Mouse (Mus musculus): ENCODE results near the gene Hbs1l. TPM values are rescaled to one million over a fixed set of nuclear protein-coding genes. Genes with fewer than 3 reads are reported as not detected.

Gene Hbs1l
- polyA plus RNA-seq, 1 experiment from 2014 or later, result 104 TPM

DNA sequence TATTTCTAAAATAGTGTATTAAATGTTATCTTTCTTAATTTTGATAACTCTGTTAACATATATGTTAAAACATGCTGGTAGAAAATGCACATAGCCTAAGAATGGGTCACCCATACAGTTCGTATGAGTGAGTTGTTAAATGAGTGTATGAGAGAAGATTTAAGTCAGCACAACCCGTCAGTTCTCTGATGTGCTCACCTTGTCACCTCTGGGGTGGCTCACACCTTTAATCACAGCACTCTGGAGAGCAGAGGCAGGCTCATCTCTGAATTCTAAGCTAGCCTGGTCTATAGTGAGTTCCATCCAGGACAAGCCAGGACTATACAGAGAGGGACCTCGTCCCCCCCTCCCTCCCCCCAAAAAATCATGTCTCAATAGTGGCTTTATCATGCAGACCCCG lies 22.5 kb downstream of the Hbs1l start:
- no peaks in the 10 kb centered on the region for H3K9me3 ChIP-seq
- no peak overlapping the region for H3K4me2 ChIP-seq (replicated peaks)
- H3K9ac ChIP-seq (replicated peaks), result no peak overlapping the region
- H3K4me1 ChIP-seq (replicated peaks), result no peaks in the 10 kb centered on the region
- WGBS, result 95% methylated on average over 4 of the region's 4 CpGs
- no peak overlapping the region for H3K4me3 ChIP-seq (replicated peaks)
- ATAC-seq, result no peak
- H3K27me3 ChIP-seq, result no peaks in the 10 kb centered on the region
- peaks cover 12% of the 10 kb centered on the region for H3K36me3 ChIP-seq
- no peak overlapping the region for H3K27ac ChIP-seq

DNA sequence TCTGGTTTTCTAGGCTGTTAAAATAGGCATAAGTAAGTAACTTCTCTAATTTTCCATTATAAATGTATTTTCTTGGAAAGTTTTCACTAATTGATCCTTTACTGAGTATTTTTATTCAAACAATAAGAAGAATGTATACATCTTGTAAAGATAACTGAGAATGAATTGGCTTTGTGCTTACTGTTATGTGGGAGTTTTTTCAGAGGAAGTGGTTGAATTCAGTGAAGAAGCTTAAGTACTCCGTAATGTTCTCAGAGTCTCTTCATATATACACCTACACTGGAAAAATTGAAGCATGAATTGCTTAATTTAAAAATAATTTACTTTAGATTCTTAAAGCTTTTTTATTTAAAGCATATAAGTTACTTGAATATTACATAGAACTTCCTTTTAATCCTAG lies 23.2 kb downstream of the Hbs1l start:
- no peak overlapping the region for H3K27ac ChIP-seq
- H3K4me2 ChIP-seq (replicated peaks), result no peak overlapping the region
- H3K27me3 ChIP-seq, result no peaks in the 10 kb centered on the region
- no peaks in the 10 kb centered on the region for H3K9me3 ChIP-seq
- H3K9ac ChIP-seq (replicated peaks), result no peak overlapping the region
- H3K4me1 ChIP-seq (replicated peaks), result no peaks in the 10 kb centered on the region
- 98% methylated on average over 1 of the region's 1 CpGs for WGBS
- peaks cover 12% of the 10 kb centered on the region for H3K36me3 ChIP-seq
- H3K4me3 ChIP-seq (replicated peaks), result no peak overlapping the region
- ATAC-seq, result no peak

DNA sequence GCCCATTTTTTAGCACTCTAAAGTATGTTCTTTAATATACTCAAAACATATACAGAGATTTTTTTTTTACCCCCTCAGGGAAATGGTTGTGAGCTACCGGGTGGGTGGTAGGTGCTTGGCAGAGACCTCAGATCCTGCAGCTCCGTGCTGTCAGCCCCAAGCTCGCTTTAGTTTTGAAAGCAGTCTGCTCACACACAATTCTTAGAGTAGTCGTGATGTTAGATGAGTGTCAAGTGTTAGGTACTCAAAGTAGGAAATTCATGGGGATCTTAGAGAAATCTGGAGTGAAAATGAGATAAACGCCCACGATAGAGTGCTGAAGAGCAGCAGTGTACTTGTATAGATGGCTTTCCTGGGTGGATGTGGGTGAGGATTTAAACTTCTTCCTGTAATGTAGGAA lies 24.8 kb downstream of the Hbs1l start:
- H3K4me2 ChIP-seq (replicated peaks), result no peak overlapping the region
- H3K4me3 ChIP-seq (replicated peaks), result no peak overlapping the region
- no peak overlapping the region for H3K9ac ChIP-seq (replicated peaks)
- no peak for ATAC-seq
- no peaks in the 10 kb centered on the region for H3K27me3 ChIP-seq
- H3K9me3 ChIP-seq, result no peaks in the 10 kb centered on the region
- peaks cover 10% of the 10 kb centered on the region for H3K36me3 ChIP-seq
- H3K27ac ChIP-seq, result no peak overlapping the region
- 95% methylated on average over 6 of the region's 6 CpGs for WGBS
- H3K4me1 ChIP-seq (replicated peaks), result no peaks in the 10 kb centered on the region

DNA sequence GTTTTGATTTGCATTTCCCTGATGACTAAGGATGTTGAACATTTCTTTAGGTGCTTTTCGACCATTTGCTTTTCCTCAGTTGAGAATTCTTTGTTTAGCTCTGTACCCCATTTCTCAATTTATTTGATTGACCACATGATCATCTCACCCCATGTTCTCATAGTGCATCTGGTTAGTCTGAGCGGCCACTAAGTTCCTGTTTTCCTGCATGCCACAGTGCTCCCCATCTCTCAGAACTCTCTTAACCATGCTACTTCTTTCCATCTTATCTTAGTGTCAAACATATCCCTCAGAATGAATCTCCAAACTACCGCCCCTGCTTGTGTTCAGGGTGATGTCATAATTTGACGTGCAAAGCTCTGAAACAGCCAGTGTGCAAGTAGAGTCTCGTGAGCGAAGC lies 30.6 kb downstream of the Hbs1l start:
- no peaks in the 10 kb centered on the region for H3K4me1 ChIP-seq (replicated peaks)
- H3K9ac ChIP-seq (replicated peaks), result no peak overlapping the region
- no peak overlapping the region for H3K4me3 ChIP-seq (replicated peaks)
- H3K27ac ChIP-seq, result no peak overlapping the region
- 97% methylated on average over 6 of the region's 6 CpGs for WGBS
- H3K9me3 ChIP-seq, result no peaks in the 10 kb centered on the region
- peaks cover 5% of the 10 kb centered on the region for H3K36me3 ChIP-seq
- H3K4me2 ChIP-seq (replicated peaks), result no peak overlapping the region
- no peaks in the 10 kb centered on the region for H3K27me3 ChIP-seq
- no peak for ATAC-seq

DNA sequence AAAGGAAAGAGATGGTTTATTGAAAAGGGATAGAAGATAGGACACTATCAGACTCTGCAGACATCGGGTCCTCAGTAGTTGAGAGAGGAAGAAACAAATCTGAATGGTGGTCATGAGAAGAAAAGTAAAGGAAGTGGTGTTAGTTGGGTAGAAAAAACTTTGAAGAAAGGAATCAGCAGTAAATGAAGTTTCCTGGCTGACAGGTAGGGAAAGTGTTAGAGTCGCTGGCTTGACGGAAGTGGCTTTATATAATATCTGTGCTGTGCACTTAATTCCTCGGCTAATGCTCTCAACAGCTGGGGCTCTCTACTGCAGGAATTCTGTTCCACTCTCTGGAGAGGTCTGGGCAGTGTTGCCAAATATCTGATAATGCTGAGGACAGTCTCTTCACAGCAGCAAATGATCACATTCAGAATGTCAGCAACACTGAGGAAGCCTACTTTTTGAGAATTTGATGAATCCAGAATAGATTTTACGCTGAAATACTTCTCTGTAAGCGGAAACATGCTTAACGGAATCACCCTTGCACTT lies 31.9 kb downstream of the Hbs1l start:
- H3K4me3 ChIP-seq (replicated peaks), result no peak overlapping the region
- no peak overlapping the region for H3K27ac ChIP-seq
- H3K36me3 ChIP-seq, result peaks cover 9% of the 10 kb centered on the region
- H3K9me3 ChIP-seq, result no peaks in the 10 kb centered on the region
- 89% methylated on average over 7 of the region's 7 CpGs for WGBS
- H3K9ac ChIP-seq (replicated peaks), result no peak overlapping the region
- no peak overlapping the region for H3K4me2 ChIP-seq (replicated peaks)
- no peak for ATAC-seq
- H3K27me3 ChIP-seq, result no peaks in the 10 kb centered on the region
- H3K4me1 ChIP-seq (replicated peaks), result no peaks in the 10 kb centered on the region

DNA sequence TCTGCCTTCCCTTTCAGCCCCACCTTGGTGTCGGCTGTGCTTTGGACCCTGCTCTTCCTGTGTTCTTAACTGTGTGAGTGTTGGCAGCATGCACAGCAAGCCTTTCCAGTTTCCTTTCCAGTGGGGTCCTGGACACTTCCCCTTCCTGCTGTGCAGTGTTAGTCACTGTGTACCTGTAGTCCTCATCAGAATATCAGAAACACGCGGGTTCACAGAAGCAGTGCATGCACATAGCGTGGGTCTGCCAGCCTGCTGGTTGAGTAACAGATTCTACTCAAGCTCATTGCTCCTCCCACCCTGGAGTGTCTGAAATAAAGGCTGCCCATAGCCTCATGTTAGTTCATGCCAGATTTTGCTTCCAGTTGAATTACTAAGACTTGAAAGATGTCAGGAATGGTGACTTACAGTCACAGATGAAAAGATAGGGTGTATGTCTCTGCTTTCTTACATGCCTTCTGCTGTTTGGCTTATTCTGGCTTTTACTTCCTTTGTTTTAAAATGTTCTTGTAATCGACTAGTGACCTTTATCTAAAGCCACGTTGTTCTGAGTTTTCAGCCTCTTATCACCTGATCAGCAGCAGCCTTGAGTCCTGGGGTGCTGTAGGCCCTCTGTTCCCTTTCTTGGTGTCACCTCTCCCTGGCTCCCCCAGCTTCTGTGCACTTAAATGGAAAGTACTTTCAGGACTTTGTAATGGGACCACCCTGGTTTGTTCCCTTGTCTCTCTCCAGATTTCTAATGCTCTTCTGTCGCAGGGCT lies 38.7 kb downstream of the Hbs1l start:
- 90% methylated on average over 7 of the region's 7 CpGs for WGBS
- peaks cover 56% of the 10 kb centered on the region for H3K36me3 ChIP-seq

DNA sequence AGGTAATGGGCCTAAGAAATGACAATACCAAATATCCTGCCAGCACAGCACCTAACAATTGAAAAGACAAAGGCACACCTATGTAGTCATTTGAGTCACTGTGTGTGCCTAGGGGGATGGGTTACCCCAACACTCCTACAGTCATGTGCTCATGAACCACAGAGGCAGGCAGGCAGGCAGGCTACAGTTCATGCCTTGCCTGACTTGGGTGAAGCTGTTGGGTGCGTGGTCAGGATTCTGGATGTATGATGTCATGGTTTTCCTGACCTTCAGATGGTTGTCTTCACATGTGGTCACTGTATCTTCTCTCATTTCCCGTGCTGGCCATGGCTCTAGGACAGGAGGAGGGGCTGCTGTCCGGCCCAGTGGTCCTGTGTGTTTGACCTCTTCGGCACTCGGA lies 39.8 kb downstream of the Hbs1l start:
- ATAC-seq, result 0 out of 2 replicates have a peak, but pooled peaks have one; percentile 9
- WGBS, result 94% methylated on average over 5 of the region's 5 CpGs
- H3K4me2 ChIP-seq (replicated peaks), result no peak overlapping the region

More for the DNA sequence above, 38.7 kb downstream of the Hbs1l start:
- H3K4me2 ChIP-seq (replicated peaks), result no peak overlapping the region
- H3K4me3 ChIP-seq (replicated peaks), result no peak overlapping the region
- no peaks in the 10 kb centered on the region for H3K27me3 ChIP-seq
- no peaks in the 10 kb centered on the region for H3K9me3 ChIP-seq
- ATAC-seq, result no peak
- H3K27ac ChIP-seq, result no peak overlapping the region
- no peaks in the 10 kb centered on the region for H3K4me1 ChIP-seq (replicated peaks)
- no peak overlapping the region for H3K9ac ChIP-seq (replicated peaks)

DNA sequence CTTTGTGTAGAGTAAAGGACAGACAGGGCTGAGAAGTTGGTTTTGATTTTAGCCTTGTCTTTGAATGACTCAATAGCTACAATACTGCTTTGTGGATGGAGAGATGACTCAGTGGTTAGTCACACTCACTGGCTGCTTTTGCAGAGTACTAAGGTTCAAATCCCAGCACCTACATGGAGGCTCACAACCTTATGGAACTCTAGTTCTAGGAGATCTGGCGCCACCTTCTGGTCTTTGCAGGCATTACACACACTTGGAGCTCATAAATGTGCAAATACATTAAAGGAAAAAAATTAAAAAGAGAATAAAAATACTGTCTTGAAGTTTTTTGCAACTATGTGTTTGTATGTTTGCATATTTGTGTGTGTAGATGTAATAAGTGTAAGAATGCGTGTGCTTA lies 41.4 kb downstream of the Hbs1l start:
- Histone ChIP-seq H3K36me3 (peaks cover 63% of the 10 kb centered on the region), H3K4me2 (replicated peaks) (no peak overlapping the region)
- 70% methylated on average over 2 of the region's 2 CpGs for WGBS

More for the DNA sequence above, 39.8 kb downstream of the Hbs1l start:
- Histone ChIP-seq H3K27ac (no peak overlapping the region), H3K9me3 (no peaks in the 10 kb centered on the region), H3K27me3 (no peaks in the 10 kb centered on the region), H3K4me1 (replicated peaks) (no peaks in the 10 kb centered on the region), H3K9ac (replicated peaks) (no peak overlapping the region), H3K36me3 (peaks cover 61% of the 10 kb centered on the region), H3K4me3 (replicated peaks) (no peak overlapping the region)

DNA sequence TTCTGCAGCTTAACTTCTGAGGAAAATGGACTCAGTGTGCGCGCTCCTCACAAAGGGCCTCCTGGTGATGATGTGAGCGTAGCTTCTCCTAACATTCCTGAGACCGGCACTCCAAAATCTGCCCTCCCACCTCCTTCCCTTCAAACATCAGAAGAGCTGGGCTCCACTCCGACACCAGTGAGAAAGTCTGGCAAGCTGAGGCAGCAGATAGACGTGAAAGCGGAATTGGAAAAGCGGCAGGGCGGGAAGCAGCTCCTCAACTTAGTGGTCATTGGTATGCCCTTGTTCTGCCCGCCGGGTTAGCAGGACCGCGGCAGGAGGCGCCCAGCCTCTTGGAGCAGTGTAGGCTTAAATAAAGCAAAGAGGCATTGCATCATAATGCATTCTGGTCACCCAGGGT lies 45.9 kb downstream of the Hbs1l start:
- Histone ChIP-seq H3K9me3 (no peaks in the 10 kb centered on the region), H3K4me2 (replicated peaks) (no peak overlapping the region), H3K27ac (no peak overlapping the region), H3K4me1 (replicated peaks) (peaks cover 3% of the 10 kb centered on the region; the same call in 1 of the 2 replicates), H3K27me3 (no peaks in the 10 kb centered on the region), H3K9ac (replicated peaks) (no peak overlapping the region), H3K4me3 (replicated peaks) (no peak overlapping the region), H3K36me3 (peaks cover 62% of the 10 kb centered on the region)
- WGBS, result 74% methylated on average over 14 of the region's 14 CpGs
- no peak for ATAC-seq

More for the DNA sequence above, 41.4 kb downstream of the Hbs1l start:
- Histone ChIP-seq H3K9me3 (no peaks in the 10 kb centered on the region), H3K4me3 (replicated peaks) (no peak overlapping the region), H3K9ac (replicated peaks) (no peak overlapping the region), H3K27ac (no peak overlapping the region), H3K27me3 (no peaks in the 10 kb centered on the region), H3K4me1 (replicated peaks) (peaks cover 3% of the 10 kb centered on the region; the same call in 1 of the 2 replicates)
- no peak for ATAC-seq

DNA sequence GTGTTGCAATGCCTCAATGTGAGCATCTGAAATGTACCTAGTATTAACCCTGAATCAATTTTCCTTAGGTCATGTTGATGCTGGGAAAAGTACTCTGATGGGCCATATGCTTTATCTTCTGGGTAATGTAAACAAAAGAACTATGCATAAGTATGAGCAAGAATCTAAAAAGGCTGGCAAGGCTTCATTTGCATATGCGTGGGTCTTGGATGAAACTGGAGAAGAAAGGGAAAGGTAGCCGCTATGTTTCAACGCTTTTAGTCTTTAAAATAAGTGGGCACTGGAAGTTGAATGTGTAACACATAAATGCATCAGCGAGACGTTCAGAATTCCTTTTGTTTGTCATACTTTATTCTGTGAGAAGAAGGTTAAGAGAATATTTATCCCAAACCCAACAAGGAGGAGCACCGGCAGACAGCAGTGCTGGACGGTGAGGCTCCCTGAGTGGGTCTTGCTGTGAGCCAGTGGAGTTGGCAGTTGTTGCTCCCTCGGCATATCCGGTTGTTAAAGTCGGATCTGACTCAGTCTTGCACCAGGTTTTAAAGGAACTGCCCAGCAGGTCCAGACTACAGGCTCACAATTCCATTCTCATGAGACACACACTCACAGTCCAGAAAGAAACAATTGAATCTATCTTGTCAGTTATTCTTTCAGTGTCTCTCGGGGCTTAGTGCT lies 46.7 kb downstream of the Hbs1l start:
- no peak overlapping the region for H3K4me3 ChIP-seq (replicated peaks)
- H3K27me3 ChIP-seq, result no peaks in the 10 kb centered on the region
- no peak for ATAC-seq
- 86% methylated on average over 11 of the region's 11 CpGs for WGBS
- H3K4me2 ChIP-seq (replicated peaks), result no peak overlapping the region
- no peaks in the 10 kb centered on the region for H3K9me3 ChIP-seq
- peaks cover 62% of the 10 kb centered on the region for H3K36me3 ChIP-seq
- H3K27ac ChIP-seq, result no peak overlapping the region
- H3K4me1 ChIP-seq (replicated peaks), result peaks cover 3% of the 10 kb centered on the region; the same call in 1 of the 2 replicates
- no peak overlapping the region for H3K9ac ChIP-seq (replicated peaks)

DNA sequence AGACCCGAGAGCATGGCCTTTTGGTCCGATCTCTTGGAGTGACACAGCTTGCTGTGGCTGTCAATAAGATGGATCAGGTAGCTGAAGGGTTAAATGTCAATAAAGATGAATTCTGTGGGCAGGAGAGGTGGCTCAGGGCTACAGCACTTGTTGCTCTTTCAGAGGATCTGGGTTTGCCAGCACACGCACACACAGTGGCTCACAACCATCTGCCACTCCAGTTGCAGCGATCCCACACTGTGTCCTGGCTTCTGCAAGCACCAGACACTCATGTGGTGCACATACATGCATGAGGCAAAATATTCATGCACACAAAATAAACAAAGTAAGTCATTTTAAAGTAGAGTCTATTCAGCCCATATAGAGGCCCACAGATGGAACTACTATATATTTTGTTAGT lies 51.6 kb downstream of the Hbs1l start:
- no peak for ATAC-seq
- Histone ChIP-seq H3K4me1 (replicated peaks) (no peaks in the 10 kb centered on the region), H3K27ac (no peak overlapping the region), H3K9ac (replicated peaks) (no peak overlapping the region), H3K27me3 (no peaks in the 10 kb centered on the region), H3K4me3 (replicated peaks) (no peak overlapping the region), H3K36me3 (peaks cover 57% of the 10 kb centered on the region), H3K4me2 (replicated peaks) (no peak overlapping the region), H3K9me3 (no peaks in the 10 kb centered on the region)
- 87% methylated on average over 4 of the region's 4 CpGs for WGBS

DNA sequence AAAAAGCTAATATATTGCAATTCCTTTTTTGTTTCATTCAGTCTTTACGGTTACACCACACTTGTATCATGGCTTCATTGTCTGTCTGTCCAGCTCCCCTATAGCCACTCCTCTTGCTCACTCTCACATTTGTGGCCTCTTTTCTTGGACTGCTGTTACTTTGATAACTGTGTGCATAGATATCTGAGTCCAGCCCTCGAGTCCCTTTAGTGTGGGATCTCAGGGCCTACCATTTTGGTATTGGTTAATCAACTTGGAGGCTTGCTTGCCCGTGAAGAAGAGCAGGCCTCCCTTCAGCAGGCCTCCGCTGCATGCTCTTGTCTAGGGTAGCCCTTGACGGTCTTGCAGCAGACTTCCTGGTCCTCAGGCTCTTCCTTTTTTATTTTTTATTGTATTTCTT lies 53.7 kb downstream of the Hbs1l start:
- no peak overlapping the region for H3K27ac ChIP-seq
- H3K9ac ChIP-seq (replicated peaks), result no peak overlapping the region
- no peak for ATAC-seq
- no peak overlapping the region for H3K4me3 ChIP-seq (replicated peaks)
- H3K9me3 ChIP-seq, result no peaks in the 10 kb centered on the region
- H3K27me3 ChIP-seq, result no peaks in the 10 kb centered on the region
- WGBS, result 95% methylated on average over 5 of the region's 5 CpGs
- peaks cover 68% of the 10 kb centered on the region for H3K36me3 ChIP-seq
- H3K4me1 ChIP-seq (replicated peaks), result no peaks in the 10 kb centered on the region
- no peak overlapping the region for H3K4me2 ChIP-seq (replicated peaks)
